Mouse (Mus musculus) MEL (cell line): ENCODE results near the gene Eng. TPM values are rescaled to one million over a fixed set of nuclear protein-coding genes. Genes with fewer than 3 reads are reported as not detected.
A peak's percentile ranks its signal among the peaks of the same experiment; 100 is the strongest.

ENCODE experiments used
- DNase-seq: peaks from one replicate; pipeline ENCODE4 v3.0.0; 2011; ENCODE audit warnings: low read depth, low spot score
- H3K27ac ChIP-seq: 2 replicates; pipeline ENCODE4 v1.5.1; 2012; ENCODE audit warnings: low read depth, mild to moderate bottlenecking, control low read depth, low read length, moderate library complexity; ENCODE audit not compliant: control insufficient read depth
- H3K27me3 ChIP-seq, 2 experiments: fragments of 150-350 bp in 1 of 2; sonication (generic) in 1 of 2; 2 replicates each; pipeline ENCODE4 v1.6.1; 2012; ENCODE audit warnings: low read length in 2 of 2, mild to moderate bottlenecking in 2 of 2, improper control_type of control experiment in 1 of 2, moderate library complexity in 1 of 2; ENCODE audit not compliant: insufficient read depth in 2 of 2, control insufficient read depth in 1 of 2
- H3K36me3 ChIP-seq, 2 experiments: 2 replicates each; pipeline ENCODE4 v1.6.1; 2012 to 2014; ENCODE audit warnings: low read length in 2 of 2, improper control_type of control experiment in 1 of 2, inconsistent platforms in 1 of 2, mild to moderate bottlenecking in 1 of 2; ENCODE audit not compliant: insufficient read depth in 2 of 2, control insufficient read depth in 1 of 2
- H3K4me1 ChIP-seq, 2 experiments: fragments of 150-350 bp in 1 of 2; sonication (generic) in 1 of 2; 2 replicates each; pipeline ENCODE4 v1.6.1; 2012; ENCODE audit warnings: low read length in 2 of 2, improper control_type of control experiment in 1 of 2, mild to moderate bottlenecking in 1 of 2; ENCODE audit not compliant: insufficient read depth in 2 of 2, control insufficient read depth in 1 of 2
- H3K4me3 ChIP-seq, 2 experiments: fragments of 150-350 bp in 1 of 2; sonication (generic) in 1 of 2; 2 replicates each; pipeline ENCODE4 v1.5.1; 2012; ENCODE audit warnings: low read depth in 2 of 2, low read length in 2 of 2, mild to moderate bottlenecking in 2 of 2, moderate library complexity in 2 of 2, control low read depth in 1 of 2, improper control_type of control experiment in 1 of 2; ENCODE audit not compliant: control insufficient read depth in 1 of 2, insufficient read depth in 1 of 2
- H3K79me2 ChIP-seq: 2 replicates; pipeline ENCODE4 v1.6.1; 2012; ENCODE audit warnings: mild to moderate bottlenecking, low read length, moderate library complexity; ENCODE audit not compliant: control insufficient read depth, poor library complexity, insufficient read depth
- H3K9ac ChIP-seq: 2 replicates; pipeline ENCODE4 v1.6.1; 2012; ENCODE audit warnings: low read depth, mild to moderate bottlenecking, control low read depth, low read length, moderate library complexity; ENCODE audit not compliant: control insufficient read depth, poor library complexity, severe bottlenecking
- H3K9me3 ChIP-seq: fragments of 150-350 bp; sonication (generic); replicated peaks from 2 replicates; pipeline ENCODE4 v1.6.1; 2012; ENCODE audit warnings: mild to moderate bottlenecking, low read length, improper control_type of control experiment, moderate library complexity; ENCODE audit not compliant: insufficient read depth
- CTCF ChIP-seq, 3 experiments: IDR thresholded peaks in 2 of 3; conservative IDR thresholded peaks in 1 of 3; 2 replicates each; pipeline ENCODE4 v1.5.1; 2011 to 2012; ENCODE audit warnings: low read length in 3 of 3, low read depth in 2 of 3, mild to moderate bottlenecking in 2 of 3, improper control_type of control experiment in 1 of 3, inconsistent platforms in 1 of 3, mixed read lengths in 1 of 3, moderate library complexity in 1 of 3; ENCODE audit not compliant: control insufficient read depth in 1 of 3, insufficient read depth in 1 of 3, poor library complexity in 1 of 3, severe bottlenecking in 1 of 3
- E2F4 ChIP-seq: IDR thresholded peaks from 2 replicates; pipeline ENCODE4 v1.6.1; 2011; ENCODE audit warnings: low read depth, low read length, improper control_type of control experiment, borderline replicate concordance
- EP300 ChIP-seq, 2 experiments: IDR thresholded peaks; 2 replicates each; pipeline ENCODE4 v1.6.1; 2011; ENCODE audit warnings: improper control_type of control experiment in 2 of 2, low read length in 2 of 2, low read depth in 1 of 2, mild to moderate bottlenecking in 1 of 2
- ETS1 ChIP-seq: IDR thresholded peaks from 2 replicates; pipeline ENCODE4 v1.6.1; 2012; ENCODE audit warnings: low read depth, mild to moderate bottlenecking, inconsistent platforms, low read length, improper control_type of control experiment, moderate library complexity
- GABPA ChIP-seq: IDR thresholded peaks from 2 replicates; pipeline ENCODE4 v1.6.1; 2012; ENCODE audit warnings: low read depth, mild to moderate bottlenecking, inconsistent platforms, low read length, improper control_type of control experiment, moderate library complexity
- HCFC1 ChIP-seq: IDR thresholded peaks from 2 replicates; pipeline ENCODE4 v1.6.1; 2012; ENCODE audit warnings: low read depth, mild to moderate bottlenecking, inconsistent platforms, low read length, improper control_type of control experiment, moderate library complexity
- JUND ChIP-seq: IDR thresholded peaks from 2 replicates; pipeline ENCODE4 v1.6.1; 2011; ENCODE audit warnings: low read depth, mild to moderate bottlenecking, improper control_type of control experiment, low read length
- MAFK ChIP-seq: IDR thresholded peaks from 2 replicates; pipeline ENCODE4 v1.6.1; 2011; ENCODE audit warnings: low read depth, mild to moderate bottlenecking, low read length, improper control_type of control experiment, borderline replicate concordance
- MAX ChIP-seq: IDR thresholded peaks from 2 replicates; pipeline ENCODE4 v1.6.1; 2011; ENCODE audit warnings: low read length, improper control_type of control experiment
- MAZ ChIP-seq: IDR thresholded peaks from 2 replicates; pipeline ENCODE4 v1.6.1; 2012; ENCODE audit warnings: low read depth, mild to moderate bottlenecking, inconsistent platforms, low read length, improper control_type of control experiment
- MEF2A ChIP-seq: IDR thresholded peaks from 2 replicates; pipeline ENCODE4 v1.6.1; 2014; ENCODE audit warnings: low read depth, mild to moderate bottlenecking, inconsistent platforms, low read length, improper control_type of control experiment; ENCODE audit not compliant: poor library complexity, insufficient replicate concordance, severe bottlenecking; ENCODE audit errors: extremely low read depth
- MYC ChIP-seq: IDR thresholded peaks from 2 replicates; pipeline ENCODE4 v1.6.1; 2011; ENCODE audit warnings: low read depth, mild to moderate bottlenecking, low read length, improper control_type of control experiment, moderate library complexity
- NELFE ChIP-seq: IDR thresholded peaks from 2 replicates; pipeline ENCODE4 v1.6.1; 2011; ENCODE audit warnings: low read depth, low read length, improper control_type of control experiment
- NRF1 ChIP-seq: IDR thresholded peaks from 2 replicates; pipeline ENCODE4 v1.6.1; 2014; ENCODE audit warnings: low read depth, mild to moderate bottlenecking, inconsistent platforms, low read length, improper control_type of control experiment, moderate library complexity; ENCODE audit not compliant: poor library complexity, insufficient read depth, severe bottlenecking
- RAD21 ChIP-seq: IDR thresholded peaks from 2 replicates; pipeline ENCODE4 v1.6.1; 2011; ENCODE audit warnings: mild to moderate bottlenecking, low read depth, low read length, improper control_type of control experiment
- RCOR1 ChIP-seq: IDR thresholded peaks from 2 replicates; pipeline ENCODE4 v1.6.1; 2012; ENCODE audit warnings: low read depth, mild to moderate bottlenecking, inconsistent platforms, low read length, improper control_type of control experiment
- SIN3A ChIP-seq: IDR thresholded peaks from 2 replicates; pipeline ENCODE4 v1.6.1; 2012; ENCODE audit warnings: low read length, improper control_type of control experiment, inconsistent platforms
- SMC3 ChIP-seq: IDR thresholded peaks from 2 replicates; pipeline ENCODE4 v1.6.1; 2011; ENCODE audit warnings: low read depth, low read length, improper control_type of control experiment
- TBP ChIP-seq: IDR thresholded peaks from 2 replicates; pipeline ENCODE4 v1.8.0; 2011; ENCODE audit warnings: low read depth, low read length, improper control_type of control experiment
- USF2 ChIP-seq, 2 experiments: IDR thresholded peaks; 2 replicates each; pipeline ENCODE4 v1.6.1; 2011 to 2012; ENCODE audit warnings: improper control_type of control experiment in 2 of 2, low read length in 2 of 2, borderline replicate concordance in 1 of 2, inconsistent platforms in 1 of 2, low read depth in 1 of 2, mild to moderate bottlenecking in 1 of 2; ENCODE audit not compliant: insufficient read depth in 1 of 2
- ZC3H11A ChIP-seq: IDR thresholded peaks from 2 replicates; pipeline ENCODE4 v1.6.1; 2012; ENCODE audit warnings: low read depth, mild to moderate bottlenecking, inconsistent platforms, low read length, improper control_type of control experiment
- ZKSCAN1 ChIP-seq: IDR thresholded peaks from 2 replicates; pipeline ENCODE4 v1.6.1; 2012; ENCODE audit warnings: low read depth, mild to moderate bottlenecking, inconsistent platforms, low read length, improper control_type of control experiment, moderate library complexity
- ZNF384 ChIP-seq: IDR thresholded peaks from 2 replicates; pipeline ENCODE4 v1.6.1; 2012; ENCODE audit warnings: low read depth, mild to moderate bottlenecking, inconsistent platforms, low read length, improper control_type of control experiment
- polyA plus RNA-seq, 2 experiments: library from polyadenylated mRNA; stranded (reverse) in 1 of 2; unstranded in 1 of 2; fragments of >175 nt in 1 of 2; fragments of >200 nt in 1 of 2; gene quantifications; 2 replicates each; pipeline versions ENCODE4 v1.2.1 to v1.2.4; 2012; ENCODE audit warnings: low replicate concordance in 2 of 2, low read depth in 1 of 2; ENCODE audit not compliant: insufficient read length in 2 of 2, insufficient read depth in 1 of 2, missing spikeins in 1 of 2
- total RNA-seq: library from RNA; depleted of rRNA; stranded (reverse); fragments of 300-350 nt; gene quantifications from 2 replicates; pipeline ENCODE4 v1.2.3, GENCODE M21; 2012

Eng gene
- total and polyA plus RNA-seq, 3 experiments = 0.73 to 1.0 TPM; not detected in 1

DNA sequence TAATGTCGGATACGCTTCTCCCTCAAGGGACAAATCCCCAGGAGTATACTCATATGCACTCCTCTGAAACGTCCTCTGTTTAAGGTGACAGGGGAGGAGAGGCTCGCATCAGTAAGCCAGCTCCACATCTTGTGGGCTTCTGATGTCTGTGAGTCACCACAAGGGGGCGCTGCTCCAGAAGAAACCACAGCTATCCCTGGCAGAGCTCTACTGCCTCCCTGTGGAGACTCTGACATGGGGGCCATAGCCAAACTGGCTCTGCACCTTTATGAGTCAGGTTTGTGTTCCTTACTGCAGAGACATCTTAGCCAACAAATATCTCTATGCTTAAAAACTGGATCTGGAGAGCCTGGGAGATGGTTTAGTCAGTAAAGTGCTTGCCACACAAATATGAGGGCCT, 43.0 kb downstream of the Eng start:
- Histone ChIP-seq H3K9ac (no peak overlapping the region), H3K27ac (no peak overlapping the region), H3K27me3 (no peaks in the 10 kb centered on the region)
- peak; percentile 53 for TF ChIP-seq RCOR1
- peak; percentile 99 to 100 (median 100); a peak in 5 of 6 replicates for TF ChIP-seq CTCF (IDR thresholded peaks at IDR 0.05 in 2 of 3, conservative IDR thresholded peaks at IDR 0.05 in 1 of 3; ENCODE audit: control insufficient read depth in 1 of 3, insufficient read depth in 1 of 3, low read depth in 2 of 3, low read length in 3 of 3, poor library complexity in 1 of 3, severe bottlenecking in 1 of 3)
- no peak for TF ChIP-seq E2F4
- TF ChIP-seq HCFC1 = peak; percentile 52; the same call in 1 of the 2 replicates
- no peak for TF ChIP-seq ZKSCAN1
- TF ChIP-seq NRF1 = no peak
- TF ChIP-seq SMC3 = peak; percentile 97
- peak; percentile 44; the same call in 1 of the 2 replicates for TF ChIP-seq ZNF384
- TF ChIP-seq MAX = no peak
- TF ChIP-seq JUND = peak; percentile 84
- no peak for TF ChIP-seq GABPA
- TF ChIP-seq EP300 (IDR thresholded peaks at IDR 0.05; ENCODE audit: low read depth in 1 of 2, low read length in 2 of 2) = peak in 1 of 2 experiments; percentile 18; a peak in 1 of 4 replicates
- no peak for TF ChIP-seq USF2 (IDR thresholded peaks at IDR 0.05; ENCODE audit: borderline replicate concordance in 1 of 2, insufficient read depth in 1 of 2, low read depth in 1 of 2, low read length in 2 of 2)
- peak; percentile 84 for TF ChIP-seq ZC3H11A
- no peak; the same call in 1 of the 2 replicates for TF ChIP-seq MYC
- TF ChIP-seq MEF2A = no peak
- no peak for TF ChIP-seq ETS1
- peak; percentile 52; the same call in 1 of the 2 replicates for TF ChIP-seq SIN3A
- peak; percentile 95 for TF ChIP-seq MAZ
- TF ChIP-seq RAD21 = peak; percentile 86
- no peak for TF ChIP-seq NELFE
- no peak for TF ChIP-seq TBP
- TF ChIP-seq MAFK = no peak
- TF ChIP-seq, all 39 proteins: peak for 11
- peak; percentile 94 for DNase-seq
- Histone ChIP-seq H3K4me3 (no peak overlapping the region), H3K36me3 (peaks cover 3 to 9% of the 10 kb centered on the region in 2 experiments), H3K79me2 (peaks cover 15% of the 10 kb centered on the region), H3K4me1 (peaks cover 0 to 13% of the 10 kb centered on the region in 2 experiments; a peak in 2 of 4 replicates), H3K9me3 (no peaks in the 10 kb centered on the region)
